Mouse (Mus musculus) layer of hippocampus, adult 11-12 months (tissue): Measurements from ENCODE around the gene Srd5a1.
"Not testable (repeated sequence)": the region's sequence is repeated elsewhere in the genome, so short reads cannot be mapped to it uniquely, and the experiment has no call there.

Source experiments
- DNase-seq: peaks from one replicate; pipeline ENCODE4 v3.0.0; 2022; ENCODE audit warnings: low spot score

Gene Srd5a1

GRCm38 (mm10) chr13:69624510-69624909, 13.3 kb upstream of the Srd5a1 start:
- peak; percentile 28 for DNase-seq

DNA sequence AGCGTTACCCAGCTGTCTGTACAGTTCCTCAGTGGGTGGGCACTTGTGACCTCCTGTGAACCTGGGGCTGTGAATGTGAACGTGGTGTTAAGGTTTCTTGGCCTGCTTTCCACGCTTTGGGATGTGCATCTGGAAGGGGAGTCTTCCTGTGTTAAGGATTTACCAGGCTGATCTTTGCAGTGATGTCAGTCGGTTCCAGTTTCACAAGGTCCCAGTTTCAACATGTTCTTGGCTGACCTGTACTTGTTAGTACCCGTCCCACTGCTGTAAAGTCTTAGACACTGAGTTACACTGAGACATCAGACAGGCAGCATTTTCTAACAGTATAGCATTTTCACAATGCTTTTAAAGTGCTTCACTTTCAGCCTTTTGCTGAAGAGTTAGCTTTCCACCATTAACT, 12.6 kb upstream of the Srd5a1 start:
- DNase-seq, result no peak

GRCm38 (mm10) chr13:69616716-69617115, 5.5 kb upstream of the Srd5a1 start:
- DNase-seq, result no peak

GRCm38 (mm10) chr13:69612175-69612544, 918 bp upstream of the Srd5a1 start:
- no peak for DNase-seq

DNA sequence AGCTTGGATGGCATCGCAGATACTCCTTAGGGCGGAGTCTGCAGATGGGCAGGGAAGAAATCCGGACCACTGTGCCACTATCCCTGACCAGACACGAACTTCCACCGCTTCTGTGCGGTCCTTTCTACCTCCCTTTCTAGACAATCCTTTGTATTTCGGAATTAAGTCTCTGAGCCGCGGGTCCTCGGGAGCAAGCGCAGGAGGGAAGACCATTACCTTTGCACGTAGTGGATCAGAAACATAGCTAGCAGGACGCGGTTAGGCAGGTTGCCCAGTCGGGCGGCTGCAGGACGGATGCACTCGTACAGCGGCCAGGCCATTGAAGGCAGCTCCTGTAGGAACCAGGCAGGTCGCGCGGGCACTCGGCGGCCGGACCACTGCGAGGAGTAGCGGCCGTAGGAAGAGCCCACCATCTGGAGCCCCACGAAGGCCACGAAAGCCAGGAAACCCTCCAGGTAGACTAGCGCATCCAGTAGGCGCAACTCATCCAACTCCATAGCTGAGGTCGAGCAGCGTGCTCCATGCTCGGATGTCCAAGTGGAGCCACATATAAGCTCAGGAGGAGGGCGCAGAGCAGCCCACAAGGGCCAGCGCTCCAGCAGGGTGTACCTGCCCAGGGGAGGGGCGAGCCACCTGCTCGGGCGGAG, 368 bp downstream of the Srd5a1 start:
- DNase-seq, result no peak

DNA sequence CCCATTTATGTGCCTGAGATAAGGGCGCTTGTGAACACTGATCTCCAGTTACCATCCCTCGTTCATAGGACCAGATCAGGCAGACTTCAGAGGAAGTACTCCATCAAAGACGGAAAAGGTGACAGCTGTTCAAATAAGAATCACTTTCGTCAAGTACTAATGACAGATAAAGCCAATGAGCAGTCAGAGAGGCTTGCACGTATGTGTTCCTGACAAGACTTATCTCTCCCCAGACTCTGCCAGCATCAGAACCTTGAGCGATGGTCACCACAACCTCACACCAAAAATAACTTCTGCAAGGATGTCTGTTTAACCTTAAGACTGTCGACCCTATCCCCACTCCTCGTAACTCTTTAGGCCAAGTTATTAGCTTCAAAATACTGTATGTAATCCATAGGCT, 2.5 kb downstream of the Srd5a1 start:
- DNase-seq, result no peak

- no peak for DNase-seq
Observed at GRCm38 (mm10) chr13:69604670-69605069, 6.6 kb downstream of the Srd5a1 start.

DNA sequence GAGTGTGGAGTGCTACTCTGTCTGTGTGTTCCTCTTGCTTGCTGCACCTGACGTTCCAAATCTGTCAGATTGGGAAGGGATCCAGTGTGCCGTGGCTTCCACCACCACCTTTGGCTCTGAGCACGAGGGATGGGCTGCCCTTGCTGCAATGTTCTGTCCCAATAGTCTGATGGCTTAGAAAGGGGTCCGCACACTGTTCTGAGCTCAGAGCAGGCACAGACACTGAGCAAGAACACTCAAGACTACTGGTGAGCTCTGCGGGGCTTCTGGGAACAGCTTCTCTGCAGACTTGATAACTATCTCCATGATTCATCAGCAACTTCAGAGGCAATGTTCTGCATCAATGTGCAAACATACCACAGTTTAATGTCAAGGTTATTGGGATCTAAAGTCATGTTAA, 9.9 kb downstream of the Srd5a1 start:
- DNase-seq, result no peak

GRCm38 (mm10) chr13:69600863-69601262, 10.4 kb downstream of the Srd5a1 start:
- not testable (repeated sequence) for DNase-seq

- DNase-seq, result no peak
Observed at GRCm38 (mm10) chr13:69598867-69599266, 12.4 kb downstream of the Srd5a1 start.

GRCm38 (mm10) chr13:69596515-69596914, 14.7 kb downstream of the Srd5a1 start:
- DNase-seq, result no peak

DNA sequence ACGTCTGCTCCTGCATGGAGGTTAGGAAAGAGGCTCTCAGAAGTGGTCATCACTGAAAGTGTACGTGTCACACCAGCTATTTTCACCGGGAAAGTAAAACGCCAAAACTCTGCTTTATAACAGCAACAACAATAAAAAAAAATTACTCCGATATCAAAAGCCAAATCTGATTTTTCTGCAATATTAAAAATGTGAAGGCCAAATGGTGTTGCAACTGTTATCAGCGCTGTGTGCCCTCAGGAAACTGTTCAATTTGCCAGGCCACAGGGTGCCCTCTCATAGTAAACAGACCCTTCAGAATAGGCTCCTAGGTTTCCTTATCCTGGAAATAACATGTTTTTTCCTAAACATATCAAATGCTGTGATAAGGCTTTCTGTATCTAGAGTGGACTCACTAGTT, 15.3 kb downstream of the Srd5a1 start:
- no peak for DNase-seq

DNA sequence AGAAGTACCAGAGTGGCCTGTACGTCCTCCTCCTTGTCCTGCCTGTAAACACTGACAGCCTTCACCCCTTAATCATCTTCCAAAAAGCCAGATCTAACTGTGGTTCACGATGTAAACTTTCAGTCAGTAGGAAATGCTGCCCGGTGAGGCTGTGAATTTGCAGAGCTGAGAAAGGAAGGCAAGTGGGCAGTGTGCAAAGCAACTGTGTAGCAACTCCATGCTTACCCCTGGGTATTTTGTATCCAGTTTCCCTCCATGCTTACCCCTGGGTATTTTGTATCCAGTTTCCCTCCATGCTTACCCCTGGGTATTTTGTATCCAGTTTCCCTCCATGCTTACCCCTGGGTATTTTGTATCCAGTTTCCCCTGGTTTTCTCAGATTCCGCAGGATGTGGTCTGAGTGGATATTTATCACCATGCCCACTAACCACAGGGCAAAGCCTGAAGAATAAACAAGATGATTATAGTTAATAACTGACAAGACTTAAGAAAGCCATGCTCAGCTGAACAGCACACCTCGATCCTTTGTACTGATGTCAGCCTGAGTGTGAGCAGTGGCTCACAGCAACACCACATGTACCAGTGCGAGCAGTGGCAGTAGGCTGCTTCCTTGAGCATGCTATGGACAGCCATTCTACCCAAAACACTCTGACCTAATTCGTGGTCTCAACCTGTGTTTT, 16.5 kb downstream of the Srd5a1 start:
- no peak for DNase-seq

GRCm38 (mm10) chr13:69593453-69593852, 17.8 kb downstream of the Srd5a1 start:
- DNase-seq, result no peak

DNA sequence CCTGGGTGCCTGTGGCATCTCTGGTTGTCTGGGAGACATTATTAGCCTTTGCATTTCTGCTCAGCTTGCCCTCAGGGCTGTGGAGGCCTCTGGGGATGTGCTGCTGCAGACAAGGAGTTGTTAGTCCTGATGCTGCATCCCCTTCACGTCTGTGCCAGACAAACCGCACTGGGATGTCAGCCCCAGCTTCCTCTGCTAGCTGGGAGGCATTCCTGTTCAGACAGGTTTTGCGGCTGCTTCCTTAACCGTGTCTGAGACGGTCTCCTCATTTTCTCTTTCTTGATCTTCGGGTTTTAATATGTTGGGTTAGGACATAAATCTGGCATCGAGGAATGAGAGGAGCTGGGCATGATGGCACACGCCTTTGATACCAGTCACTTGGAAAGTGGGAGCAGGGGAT, 19.0 kb downstream of the Srd5a1 start:
- DNase-seq, result no peak

DNA sequence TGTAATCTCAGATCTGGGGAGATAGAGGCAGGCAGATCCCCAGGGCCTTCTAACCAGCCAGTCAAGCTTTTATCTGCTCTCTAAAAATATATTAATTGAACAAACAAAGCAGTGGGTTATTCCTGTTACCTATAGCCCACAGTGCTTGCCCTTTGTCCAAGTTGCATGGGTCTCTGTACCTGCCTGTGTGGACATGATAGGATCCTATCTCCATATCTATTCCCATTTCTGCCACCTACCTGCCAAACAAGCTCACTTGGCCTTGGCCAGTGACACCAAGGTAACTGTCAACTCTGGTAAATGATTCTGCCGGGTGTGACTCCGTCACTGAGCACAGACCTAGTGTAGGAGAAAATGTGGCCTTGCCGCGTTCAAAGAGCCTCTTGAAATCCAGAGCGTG, 19.9 kb downstream of the Srd5a1 start:
- DNase-seq, result no peak

DNA sequence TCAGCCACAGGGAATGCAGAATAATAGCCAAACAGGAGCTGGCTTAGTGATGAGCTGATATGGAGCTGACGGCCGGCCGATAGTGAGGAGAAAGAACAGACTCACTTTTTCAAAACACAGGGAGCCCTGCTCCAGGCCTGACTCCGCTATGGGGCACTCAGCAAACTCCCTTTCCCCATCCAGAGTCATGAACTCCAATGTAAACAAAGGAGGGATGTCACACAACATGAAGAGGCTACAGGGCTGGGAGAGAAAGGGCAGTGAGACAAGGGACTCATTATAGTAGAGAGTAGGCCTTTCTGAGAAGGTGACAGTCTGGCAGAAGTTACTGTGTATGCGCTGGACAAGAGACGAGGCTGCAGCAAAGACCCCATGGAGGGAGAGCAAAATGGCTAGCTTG, 23.0 kb downstream of the Srd5a1 start:
- no peak for DNase-seq

DNA sequence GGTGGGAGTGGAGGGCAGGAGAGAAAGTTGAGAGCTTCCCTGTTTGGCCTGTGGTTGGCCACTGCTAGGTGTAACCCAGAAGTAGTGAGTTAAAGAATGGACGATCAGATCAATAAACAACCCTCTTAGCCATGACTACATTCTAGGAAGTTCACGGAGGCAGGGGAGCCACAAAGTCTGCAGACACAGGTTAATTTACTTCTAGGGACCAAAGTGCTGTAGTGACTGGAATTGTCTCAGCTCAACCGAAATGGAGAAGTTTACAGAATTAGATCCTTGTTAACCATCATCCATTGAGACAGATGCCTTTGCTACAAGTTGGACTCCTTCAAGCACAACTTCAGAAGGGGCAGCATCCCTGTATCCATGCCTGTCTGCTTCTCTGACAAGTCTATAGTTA, 23.4 kb downstream of the Srd5a1 start:
- no peak for DNase-seq

DNA sequence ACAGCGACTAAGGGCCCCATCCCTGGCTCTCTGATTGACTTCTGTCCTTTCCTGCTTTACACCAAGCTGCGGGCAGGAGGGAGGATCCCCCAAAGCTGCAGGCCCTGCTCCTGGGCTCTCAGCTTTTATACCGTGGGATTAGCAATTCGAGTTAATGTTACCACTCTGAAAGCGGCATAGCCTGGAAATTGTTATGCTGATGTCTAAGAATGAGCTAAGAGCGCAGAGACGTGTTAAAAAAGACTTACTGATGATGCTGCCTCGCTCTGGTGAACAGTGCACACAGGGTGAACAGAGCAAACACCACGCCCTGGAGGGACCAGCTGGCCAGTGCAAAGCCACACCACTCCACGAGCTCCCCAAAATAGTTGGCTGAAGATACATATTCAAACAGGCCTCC, 24.9 kb downstream of the Srd5a1 start:
- no peak for DNase-seq

DNA sequence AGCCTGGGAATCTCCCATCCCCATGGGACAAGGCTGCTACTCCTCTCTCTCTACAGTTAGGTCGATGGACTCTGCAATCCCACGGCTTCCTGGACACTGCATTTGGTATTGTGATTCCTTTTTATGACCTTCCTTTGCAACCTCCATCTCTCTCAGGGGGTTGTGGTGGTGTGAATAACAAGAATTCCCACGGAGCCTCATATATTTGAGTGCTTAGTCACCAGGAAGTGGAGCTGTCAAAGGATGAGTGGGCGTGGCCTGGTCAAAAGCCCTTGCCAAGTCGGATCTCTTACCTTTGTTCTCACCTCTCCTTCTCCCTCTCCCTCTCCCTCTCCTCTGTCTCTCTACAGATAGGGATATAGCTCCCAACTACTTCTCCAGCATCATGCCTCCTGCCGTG, 25.4 kb downstream of the Srd5a1 start:
- no peak for DNase-seq

DNA sequence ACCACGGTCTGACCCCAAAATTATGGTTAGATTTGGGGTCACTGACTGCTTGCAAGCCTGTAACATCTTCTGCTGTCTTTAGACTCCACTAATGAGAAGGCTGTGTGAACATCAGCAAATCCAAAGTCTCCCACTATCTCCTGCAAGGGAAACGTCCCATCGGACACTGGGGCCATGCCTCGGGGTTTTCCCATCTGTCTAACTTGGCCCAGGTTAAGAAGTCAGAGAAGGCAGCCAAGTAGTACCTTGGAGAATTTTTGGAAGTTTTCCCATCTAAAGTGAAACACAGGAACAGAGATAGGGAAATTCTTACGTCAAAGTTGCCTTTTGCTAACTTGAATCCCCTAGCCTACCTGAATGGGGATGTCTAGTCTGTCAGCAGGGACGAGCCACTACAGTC, 27.7 kb downstream of the Srd5a1 start:
- no peak for DNase-seq

DNA sequence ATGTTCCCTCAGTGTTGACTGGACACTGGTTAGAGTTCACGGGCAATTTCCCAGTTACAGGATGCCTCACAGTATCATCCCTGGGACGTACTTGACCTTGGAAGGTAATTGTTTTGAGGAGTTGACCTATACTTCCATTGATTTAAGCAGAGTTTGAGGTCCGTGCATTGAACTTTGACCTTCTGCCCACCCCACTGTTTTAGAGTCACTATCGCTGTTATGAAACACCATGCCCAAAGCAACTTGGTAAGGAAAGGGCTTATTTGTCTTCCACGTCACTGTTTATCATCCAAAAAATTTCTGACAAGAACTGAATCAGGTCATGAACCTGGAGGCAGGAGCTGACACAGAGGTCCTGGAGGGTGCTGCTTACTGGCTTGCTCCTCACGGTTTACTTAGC, 28.8 kb downstream of the Srd5a1 start:
- no peak for DNase-seq

DNA sequence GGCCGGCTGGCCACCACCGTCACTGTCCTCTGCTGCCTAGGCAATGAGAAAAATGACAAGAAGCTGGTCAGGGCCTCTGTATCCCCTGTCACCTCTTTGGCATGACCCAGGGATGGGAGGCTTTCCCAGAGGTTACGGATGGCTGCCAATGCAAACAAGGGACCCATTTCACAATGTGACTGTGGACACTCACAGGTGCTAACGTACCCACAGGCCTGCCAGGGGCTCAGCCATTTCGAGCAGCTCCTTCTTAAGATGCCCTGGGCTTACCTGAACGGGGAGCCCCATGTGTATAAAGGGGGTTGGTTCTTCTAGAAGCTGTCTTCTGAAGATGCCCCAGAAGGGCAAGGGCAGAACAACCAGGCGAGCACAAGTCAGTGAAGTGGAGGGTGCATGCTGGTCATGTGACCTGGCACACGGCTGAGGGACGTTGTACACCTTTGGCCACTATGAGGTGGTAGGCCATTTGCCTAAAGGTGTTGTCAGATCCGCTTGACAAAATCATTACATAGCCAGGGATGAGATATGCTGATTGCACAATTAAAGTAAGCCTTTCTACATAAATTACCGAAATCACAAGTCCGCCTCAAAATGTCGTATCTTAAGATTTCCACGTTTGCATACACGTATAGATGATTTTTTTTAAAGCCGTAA, 33.9 kb downstream of the Srd5a1 start:
- no peak for DNase-seq

DNA sequence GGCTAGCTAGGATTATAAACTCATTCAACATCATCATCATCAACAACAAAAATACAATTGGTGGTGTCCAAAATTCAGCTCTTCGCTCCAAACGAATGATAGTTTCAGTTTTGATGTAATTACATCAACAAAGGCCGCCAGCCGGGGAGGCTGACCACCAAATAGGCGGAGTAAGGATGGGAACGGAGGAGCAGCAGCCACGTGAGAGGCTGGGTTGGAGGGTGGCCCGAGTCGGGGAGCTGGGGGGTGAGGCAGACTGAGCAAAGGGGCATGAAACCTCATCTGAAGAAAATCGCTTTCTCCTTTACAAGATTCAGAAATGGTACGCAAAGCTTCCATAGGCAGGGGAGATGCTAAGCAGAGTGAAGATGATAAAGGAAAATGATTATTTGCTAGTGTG, 34.6 kb downstream of the Srd5a1 start:
- peak; percentile 27 for DNase-seq
